Mouse (Mus musculus) midbrain, embryonic 14.5 days (tissue): ENCODE measurements at regions not wholly inside any gene's neighbourhood (a gene's known extent, or its start where the extent isn't known, plus 50 kb on each side); places are given as distances from the start of the nearest gene placed in this dataset.

Source experiments
- ATAC-seq: fragments of 200-750 bp; cut with Nextera tagmentation; 2 replicates; pipeline ENCODE4 v1.8.0; 2017; ENCODE audit warnings: moderate number of reproducible peaks, moderate library complexity; ENCODE audit not compliant: low FRiP score, low TSS enrichment
- DNase-seq: peaks from one replicate; pipeline ENCODE4 v3.0.0-alpha.2; 2015
- H3K27ac ChIP-seq: fragments of 300-500 bp; sonication (generic); replicated peaks from 2 replicates; pipeline ENCODE4 v1.5.1; 2014; ENCODE audit warnings: mild to moderate bottlenecking, low read depth, low read length, moderate library complexity
- H3K27me3 ChIP-seq: fragments of 300-500 bp; sonication (generic); 2 replicates; pipeline ENCODE4 v1.6.1; 2014; ENCODE audit warnings: low read length, control low read depth, mixed read lengths; ENCODE audit not compliant: control insufficient read depth, insufficient read depth
- H3K36me3 ChIP-seq: fragments of 300-500 bp; sonication (generic); 2 replicates; pipeline ENCODE4 v1.6.1; 2014; ENCODE audit warnings: low read length, control low read depth; ENCODE audit not compliant: control insufficient read depth, insufficient read depth
- H3K4me1 ChIP-seq: fragments of 300-500 bp; sonication (generic); 2 replicates; pipeline ENCODE4 v1.6.1; 2014; ENCODE audit warnings: mild to moderate bottlenecking, antibody characterized with exemption, low read length, control low read depth; ENCODE audit not compliant: control insufficient read depth, insufficient read depth
- H3K4me2 ChIP-seq: fragments of 300-500 bp; sonication (generic); 2 replicates; pipeline ENCODE4 v1.6.1; 2014; ENCODE audit warnings: mild to moderate bottlenecking, low read length, moderate library complexity
- H3K4me3 ChIP-seq: fragments of 300-500 bp; sonication (generic); replicated peaks from 2 replicates; pipeline ENCODE4 v1.5.1; 2014; ENCODE audit warnings: low read depth, low read length
- H3K9ac ChIP-seq: fragments of 300-500 bp; sonication (generic); replicated peaks from 2 replicates; pipeline ENCODE4 v1.6.1; 2014; ENCODE audit warnings: mild to moderate bottlenecking, low read length, moderate library complexity
- H3K9me3 ChIP-seq: fragments of 300-500 bp; sonication (generic); 2 replicates; pipeline ENCODE4 v1.6.1; 2016; ENCODE audit warnings: low read length, control low read depth, mixed read lengths; ENCODE audit not compliant: control insufficient read depth
- WGBS: fragments of 180-500 bp; shearing (Covaris S2); extraction: QIAGEN DNeasy Blood & Tissue Kit; methylation state at CpG from one replicate; pipeline ENCODE4 v1.1.7; 2014; 5-methylcytosine and 5-hydroxymethylcytosine counted together

DNA sequence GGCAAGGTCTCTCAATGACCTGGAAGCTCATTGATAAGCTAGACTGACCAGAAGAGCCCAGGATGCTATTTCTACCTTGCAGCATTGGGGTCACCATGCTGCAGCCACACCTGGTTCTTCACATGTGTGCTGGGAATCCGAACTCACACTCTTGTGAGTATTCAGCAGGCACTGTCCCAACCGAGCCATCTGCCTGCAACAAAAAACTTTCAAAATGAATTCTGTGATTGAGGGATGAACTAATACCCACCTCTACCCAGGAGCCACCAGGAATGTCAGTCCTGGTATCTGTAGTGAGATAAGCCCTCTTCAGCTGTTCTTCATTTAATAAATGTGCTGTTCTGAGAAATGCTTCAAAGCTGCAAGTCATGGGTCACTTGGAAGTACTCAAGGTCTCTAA lies 104.6 kb upstream of the Smad1 start:
- WGBS, result 91% methylated on average over 2 of the region's 2 CpGs
- Histone ChIP-seq H3K4me2 (no peak overlapping the region), H3K36me3 (no peaks in the 10 kb centered on the region), H3K9ac (no peak overlapping the region), H3K4me3 (no peak overlapping the region), H3K27me3 (no peaks in the 10 kb centered on the region), H3K27ac (no peak overlapping the region), H3K9me3 (no peaks in the 10 kb centered on the region), H3K4me1 (no peaks in the 10 kb centered on the region)
- no peak for DNase-seq
- no peak for ATAC-seq

DNA sequence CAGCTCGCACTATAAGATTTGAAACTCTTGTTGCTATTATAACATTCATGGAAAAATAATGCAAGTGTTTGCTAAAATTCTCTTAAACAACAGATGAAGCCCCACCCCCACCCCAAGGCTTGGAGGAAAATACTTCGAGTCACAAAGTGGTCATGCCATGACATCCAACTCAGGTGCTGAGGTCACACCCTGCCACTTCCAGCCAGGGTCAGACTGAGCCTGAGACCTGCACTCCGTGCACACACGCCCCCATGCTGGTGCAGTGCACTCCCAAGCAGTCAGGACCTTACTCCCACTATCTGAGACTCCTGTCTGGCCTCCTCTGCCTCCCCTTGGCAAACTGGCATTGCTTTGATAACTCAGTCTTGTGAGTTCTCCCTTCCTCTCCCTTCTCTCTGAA lies 102.7 kb upstream of the Smad1 start:
- H3K4me2 ChIP-seq, result no peak overlapping the region
- H3K27ac ChIP-seq, result no peak overlapping the region
- H3K9me3 ChIP-seq, result no peaks in the 10 kb centered on the region
- H3K36me3 ChIP-seq, result no peaks in the 10 kb centered on the region
- H3K9ac ChIP-seq, result no peak overlapping the region
- H3K4me3 ChIP-seq, result no peak overlapping the region
- H3K4me1 ChIP-seq, result no peaks in the 10 kb centered on the region
- 84% methylated on average over 4 of the region's 4 CpGs for WGBS
- no peak for ATAC-seq
- H3K27me3 ChIP-seq, result no peaks in the 10 kb centered on the region
- DNase-seq, result no peak

DNA sequence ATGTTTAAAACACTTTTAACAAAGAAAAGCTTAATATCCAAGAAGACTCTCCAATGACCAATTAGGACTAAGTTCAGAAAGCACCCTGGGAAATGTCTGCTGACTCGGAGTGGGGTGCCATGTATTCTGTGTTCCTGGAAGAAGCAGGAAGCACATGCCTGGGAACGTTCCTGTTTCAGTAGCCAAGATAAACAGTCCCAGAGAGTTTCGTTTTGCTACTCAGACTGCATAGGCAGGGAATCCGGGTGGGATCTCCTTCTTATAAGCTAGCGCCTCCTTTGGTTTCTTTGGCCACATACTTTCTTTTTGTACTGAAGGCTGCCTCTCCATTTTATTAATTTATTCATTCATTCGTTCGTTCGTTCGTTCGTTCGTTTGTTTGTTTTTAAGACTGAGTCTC lies 101.9 kb upstream of the Smad1 start:
- no peak for ATAC-seq
- no peak for DNase-seq
- Histone ChIP-seq H3K4me1 (no peaks in the 10 kb centered on the region), H3K9ac (no peak overlapping the region), H3K27ac (no peak overlapping the region), H3K9me3 (no peaks in the 10 kb centered on the region), H3K36me3 (no peaks in the 10 kb centered on the region), H3K27me3 (no peaks in the 10 kb centered on the region), H3K4me2 (no peak overlapping the region), H3K4me3 (no peak overlapping the region)
- WGBS, result 90% methylated on average over 11 of the region's 11 CpGs

DNA sequence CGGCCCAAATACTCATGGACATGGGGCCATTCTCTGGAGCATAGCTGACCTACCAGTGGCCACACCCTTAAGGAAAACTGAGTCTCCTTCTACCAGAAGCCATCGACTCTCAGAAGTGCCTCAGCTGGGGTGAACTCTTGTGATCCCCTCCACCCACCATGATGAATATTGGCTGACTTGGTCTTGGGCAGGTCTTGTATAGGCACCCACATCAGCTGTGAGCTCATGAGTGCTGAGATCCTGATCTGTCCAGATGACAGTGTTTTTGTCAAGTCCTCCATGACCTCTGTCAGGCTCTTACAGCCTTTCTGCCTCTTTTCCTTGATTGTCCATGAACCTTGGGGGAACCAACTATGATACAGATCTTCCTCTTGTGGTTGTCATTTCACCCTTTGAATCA lies 99.9 kb upstream of the Smad1 start:
- no peak overlapping the region for H3K4me2 ChIP-seq
- H3K27ac ChIP-seq, result no peak overlapping the region

DNA sequence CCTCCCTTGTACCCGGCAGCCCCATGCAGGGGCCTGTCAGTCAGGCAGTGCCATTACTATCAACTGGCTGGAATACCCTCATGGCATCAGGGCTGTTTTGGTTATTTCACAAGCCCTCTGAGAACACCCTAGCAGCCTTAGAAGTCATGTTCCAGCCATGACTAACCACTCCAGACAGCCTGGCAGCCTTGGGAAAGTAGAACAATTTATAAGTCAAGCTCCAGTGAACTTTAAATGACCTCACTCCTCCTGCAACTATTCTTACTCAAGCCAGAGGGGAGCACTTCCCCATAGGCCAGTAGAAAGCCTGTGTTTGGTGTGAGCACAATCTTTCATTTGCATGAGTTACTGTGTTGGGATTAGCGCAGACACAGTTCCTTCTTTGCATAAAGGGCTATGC lies 99.3 kb upstream of the Smad1 start:
- H3K4me1 ChIP-seq, result no peaks in the 10 kb centered on the region
- no peak overlapping the region for H3K4me2 ChIP-seq
- H3K9me3 ChIP-seq, result no peaks in the 10 kb centered on the region
- H3K36me3 ChIP-seq, result no peaks in the 10 kb centered on the region
- DNase-seq (no peak), ATAC-seq (no peak)
- H3K9ac ChIP-seq, result no peak overlapping the region
- H3K4me3 ChIP-seq, result no peak overlapping the region
- H3K27me3 ChIP-seq, result no peaks in the 10 kb centered on the region
- H3K27ac ChIP-seq, result no peak overlapping the region
- 36% methylated on average over 2 of the region's 2 CpGs for WGBS

More for the DNA sequence above, 99.9 kb upstream of the Smad1 start:
- Histone ChIP-seq H3K27me3 (no peaks in the 10 kb centered on the region), H3K4me1 (no peaks in the 10 kb centered on the region), H3K4me3 (no peak overlapping the region), H3K9ac (no peak overlapping the region), H3K36me3 (no peaks in the 10 kb centered on the region), H3K9me3 (no peaks in the 10 kb centered on the region)
- ATAC-seq (no peak), DNase-seq (no peak)
- 75% methylated on average over 2 of the region's 2 CpGs for WGBS

DNA sequence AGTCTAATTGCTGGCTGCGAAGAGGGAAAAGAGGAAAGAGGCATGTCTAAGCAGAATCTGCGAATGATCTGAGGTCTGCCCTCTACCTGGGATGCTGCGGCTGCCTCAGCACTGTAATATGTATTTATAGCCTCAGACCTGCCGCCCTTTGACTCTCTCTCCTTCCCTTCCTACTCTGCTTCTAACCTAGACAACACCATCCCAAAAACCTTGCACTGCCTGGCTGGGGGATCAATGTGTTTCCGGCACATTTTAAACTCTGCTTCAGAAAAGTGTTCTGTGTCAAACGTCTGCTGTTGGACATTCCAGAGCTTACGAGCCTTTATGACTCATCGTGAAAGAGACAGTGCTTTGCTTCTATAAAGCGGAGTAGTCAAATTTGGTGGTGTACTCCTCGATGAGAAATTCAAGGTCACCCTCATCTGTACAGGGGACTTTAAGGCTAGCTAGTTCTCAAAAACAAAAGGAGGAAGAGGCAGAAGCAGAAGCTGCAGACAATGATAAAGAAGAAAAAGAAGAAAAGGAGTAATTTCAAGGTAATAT lies 91.9 kb upstream of the Smad1 start:
- 63% methylated on average over 10 of the region's 10 CpGs for WGBS
- Histone ChIP-seq H3K36me3 (no peaks in the 10 kb centered on the region), H3K9ac (no peak overlapping the region), H3K9me3 (no peaks in the 10 kb centered on the region), H3K4me1 (no peaks in the 10 kb centered on the region), H3K27me3 (no peaks in the 10 kb centered on the region), H3K4me2 (no peak overlapping the region), H3K27ac (no peak overlapping the region), H3K4me3 (no peak overlapping the region)
- ATAC-seq, result no peak
- no peak for DNase-seq

DNA sequence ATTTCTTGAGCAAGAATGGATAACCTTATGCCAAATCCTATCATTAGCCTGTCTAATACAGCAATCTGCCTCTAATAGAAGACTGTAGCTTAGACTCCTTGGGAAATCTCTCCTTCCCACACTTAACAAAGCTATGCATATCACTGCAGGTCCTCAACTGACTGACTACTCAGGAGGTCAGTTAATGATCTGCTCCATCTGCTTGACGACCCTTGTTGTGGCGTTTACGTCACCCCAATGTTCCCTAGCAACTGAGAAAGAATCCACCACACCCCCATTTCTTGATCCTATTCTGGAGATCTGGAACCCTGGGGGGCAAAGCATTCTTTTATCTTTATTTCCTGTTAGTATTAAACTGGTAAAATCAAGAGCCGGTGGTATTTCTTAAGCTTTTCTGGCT lies 91.4 kb upstream of the Smad1 start:
- Histone ChIP-seq H3K4me1 (no peaks in the 10 kb centered on the region), H3K9ac (no peak overlapping the region), H3K9me3 (no peaks in the 10 kb centered on the region), H3K4me3 (no peak overlapping the region), H3K4me2 (no peak overlapping the region), H3K27ac (no peak overlapping the region), H3K27me3 (no peaks in the 10 kb centered on the region), H3K36me3 (no peaks in the 10 kb centered on the region)
- ATAC-seq (no peak), DNase-seq (peak; percentile 15)
- 16% methylated on average over 4 of the region's 4 CpGs for WGBS

DNA sequence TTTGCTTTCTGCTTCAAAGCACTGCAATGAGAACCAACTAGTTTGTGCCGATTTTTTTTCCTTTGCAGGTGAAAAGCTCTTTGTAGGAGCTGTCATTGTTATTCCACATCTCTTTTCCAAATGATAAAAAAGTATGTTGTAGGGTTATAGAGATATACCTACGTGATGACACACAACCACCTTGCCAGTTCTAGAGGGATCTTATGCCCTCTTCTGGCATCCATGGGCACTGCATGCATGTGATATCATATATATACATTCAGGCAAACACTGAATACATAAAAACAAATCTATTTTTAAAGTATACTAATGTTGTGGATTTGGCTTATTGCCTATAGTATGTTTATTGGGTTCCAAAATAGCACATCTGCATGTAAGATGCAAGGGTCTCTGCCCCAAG lies 89.5 kb upstream of the Smad1 start:
- Histone ChIP-seq H3K9me3 (no peaks in the 10 kb centered on the region), H3K4me2 (no peak overlapping the region), H3K9ac (no peak overlapping the region), H3K4me1 (no peaks in the 10 kb centered on the region), H3K27me3 (no peaks in the 10 kb centered on the region), H3K36me3 (no peaks in the 10 kb centered on the region), H3K27ac (no peak overlapping the region), H3K4me3 (no peak overlapping the region)
- peak; percentile 46 for DNase-seq
- WGBS, result 63% methylated on average over 2 of the region's 2 CpGs
- ATAC-seq, result no peak

DNA sequence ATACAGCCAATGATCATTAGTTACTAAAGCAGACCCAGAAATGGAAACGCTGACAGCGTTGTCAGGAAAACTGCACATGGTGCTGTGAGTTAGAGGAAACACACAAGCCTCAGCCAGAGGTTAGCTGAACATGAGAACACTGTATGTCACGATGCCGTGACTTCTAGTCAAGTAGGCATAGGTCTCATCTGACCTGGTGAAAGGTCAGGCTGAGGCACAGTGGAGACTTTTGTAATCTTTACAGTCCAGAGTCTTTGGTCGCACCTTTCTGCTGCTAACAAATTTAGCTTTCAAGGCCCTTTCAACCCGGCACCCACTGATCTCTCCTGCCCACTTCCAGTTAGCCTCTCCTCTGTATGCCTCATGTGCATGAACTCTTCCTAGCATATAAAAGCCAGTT lies 88.3 kb upstream of the Smad1 start:
- H3K4me1 ChIP-seq, result no peaks in the 10 kb centered on the region
- H3K27me3 ChIP-seq, result no peaks in the 10 kb centered on the region
- DNase-seq (no peak), ATAC-seq (no peak)
- H3K9ac ChIP-seq, result no peak overlapping the region
- WGBS, result 87% methylated on average over 6 of the region's 6 CpGs
- no peaks in the 10 kb centered on the region for H3K36me3 ChIP-seq
- H3K27ac ChIP-seq, result no peak overlapping the region
- H3K9me3 ChIP-seq, result no peaks in the 10 kb centered on the region
- no peak overlapping the region for H3K4me2 ChIP-seq
- no peak overlapping the region for H3K4me3 ChIP-seq
